Mouse (Mus musculus): ENCODE measurements around the gene Cd274.

Cd274 gene

DNA sequence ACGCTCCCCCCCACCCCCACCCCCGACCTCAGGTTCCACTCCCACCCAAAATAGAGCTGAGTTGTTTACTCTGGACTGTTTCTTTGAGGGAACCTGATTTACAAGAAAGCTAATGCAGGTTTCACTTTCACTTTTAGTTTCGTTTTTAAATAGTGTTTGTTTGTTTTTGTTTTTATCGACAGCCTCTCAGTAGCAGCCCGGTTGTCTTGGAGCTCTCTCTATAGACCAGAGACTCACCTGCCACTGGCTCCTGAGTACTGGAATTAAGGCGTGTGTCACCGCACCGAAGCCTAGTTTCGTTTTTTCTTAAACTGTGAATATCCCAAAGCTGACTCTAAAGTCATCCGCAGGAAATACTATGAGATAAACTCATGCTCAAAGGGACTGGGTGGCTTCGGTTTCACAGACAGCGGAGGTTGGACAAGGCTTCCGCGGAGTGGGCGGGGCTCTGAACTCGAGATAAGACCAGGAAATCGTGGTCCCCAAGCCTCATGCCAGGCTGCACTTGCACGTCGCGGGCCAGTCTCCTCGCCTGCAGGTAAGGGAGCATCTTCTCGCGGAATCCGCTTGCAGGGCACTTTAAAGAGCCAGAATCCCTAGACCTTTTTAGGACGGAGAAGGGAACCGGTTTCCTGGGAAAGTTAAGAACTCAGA lies at the start of gene Cd274, which contains the start of gene Plgrkt:
Cd274 (plus strand) TSS at position 487 of the 654 bp plus-strand sequence.
Plgrkt (minus strand) TSS at position 422 of the 654 bp plus-strand sequence.
- peak; percentile 100 for DNase-seq (ENCODE audit: extremely low read depth, low read depth)

DNA sequence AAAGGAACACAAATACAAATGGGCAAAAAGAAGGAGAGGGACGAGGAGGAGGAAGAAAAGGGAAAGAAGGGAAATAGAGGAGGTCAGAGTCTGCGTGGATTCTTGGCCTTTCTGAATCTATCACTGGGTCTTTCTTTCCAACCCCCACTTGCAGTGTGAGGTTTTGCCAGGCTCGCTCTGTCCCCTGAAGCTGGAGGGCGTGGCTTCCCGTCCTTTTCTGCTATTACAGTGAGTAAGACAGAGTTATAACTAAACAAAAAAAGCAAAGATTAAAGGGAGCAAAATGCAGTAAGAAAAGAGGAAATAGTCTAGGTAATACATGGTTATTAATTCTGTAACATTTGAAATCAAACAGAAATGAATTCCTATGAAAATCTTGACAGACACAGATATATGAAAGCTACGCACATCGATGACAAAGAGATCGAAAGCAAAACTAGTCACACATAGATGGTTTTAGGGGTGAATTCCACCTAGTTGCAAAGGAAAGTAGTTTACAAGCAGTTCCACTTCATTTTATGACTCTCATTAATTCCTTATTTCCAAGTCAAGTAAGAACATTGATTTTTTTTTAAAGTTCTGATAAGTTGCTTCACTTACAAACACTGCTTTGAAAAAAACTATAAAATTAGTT lies 43.7 kb upstream of the Cd274 start:
- peak; percentile 70 for DNase-seq (ENCODE audit: extremely low read depth, low read depth)

DNA sequence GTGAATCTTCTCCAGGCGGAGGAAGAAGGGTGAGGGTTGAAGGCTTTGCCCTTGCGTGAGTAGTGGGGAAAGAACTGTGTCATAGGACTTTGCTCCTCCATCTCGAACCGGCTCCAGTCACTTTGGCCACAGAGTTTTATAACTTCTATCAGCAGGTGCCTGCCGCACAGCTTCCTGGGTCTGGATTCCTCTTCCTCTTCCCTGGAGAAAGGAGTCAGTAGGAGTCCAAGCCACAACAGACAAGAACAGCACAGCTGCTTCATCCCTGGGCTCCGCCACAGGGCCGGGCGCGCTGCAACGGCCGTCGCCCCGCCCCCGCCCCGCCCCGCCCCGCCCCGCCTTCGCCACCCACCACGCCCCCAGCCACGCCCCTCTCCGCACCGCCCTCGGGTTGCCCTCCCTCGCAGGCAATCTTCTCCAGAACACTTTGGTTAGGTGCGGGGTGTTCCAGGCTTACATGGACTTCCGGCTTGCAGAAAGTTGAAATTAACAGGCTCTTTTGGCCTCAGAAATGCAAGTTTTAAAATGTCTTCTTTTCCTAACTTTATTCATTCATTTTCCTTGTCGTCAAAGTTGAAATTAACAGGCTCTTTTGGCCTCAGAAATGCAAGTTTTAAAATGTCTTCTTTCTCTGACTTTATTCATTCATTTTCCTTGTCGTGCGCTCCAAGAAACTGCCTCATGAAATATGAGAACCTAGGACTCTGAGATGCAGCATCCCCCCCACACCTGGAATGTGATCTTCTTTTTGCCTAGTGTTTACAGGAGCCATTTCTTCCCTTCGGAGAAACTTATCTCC lies 42.0 kb upstream of the Cd274 start, which contains the start of gene Insl6:
Insl6 (minus strand) TSS at position 304 of the 799 bp plus-strand sequence.
- peak; percentile 82 for DNase-seq (ENCODE audit: extremely low read depth, low read depth)

DNA sequence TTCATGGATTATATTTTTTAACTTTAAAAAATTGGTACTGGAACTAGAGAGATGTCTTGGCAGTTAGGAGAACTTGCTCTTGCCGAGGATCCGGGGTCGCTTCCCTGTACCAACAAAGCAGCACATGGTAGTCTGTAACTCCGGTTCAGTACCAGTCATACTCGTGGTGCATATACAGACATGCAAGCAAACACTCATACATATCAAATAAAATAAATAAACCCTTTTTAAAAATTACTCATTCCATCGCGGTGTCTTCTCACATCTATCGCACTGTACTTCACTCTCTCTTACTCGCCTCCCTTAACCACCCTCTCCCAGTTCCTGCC lies 41.4 kb upstream of the Cd274 start:
- no peak for DNase-seq (ENCODE audit: extremely low read depth, low read depth)

DNA sequence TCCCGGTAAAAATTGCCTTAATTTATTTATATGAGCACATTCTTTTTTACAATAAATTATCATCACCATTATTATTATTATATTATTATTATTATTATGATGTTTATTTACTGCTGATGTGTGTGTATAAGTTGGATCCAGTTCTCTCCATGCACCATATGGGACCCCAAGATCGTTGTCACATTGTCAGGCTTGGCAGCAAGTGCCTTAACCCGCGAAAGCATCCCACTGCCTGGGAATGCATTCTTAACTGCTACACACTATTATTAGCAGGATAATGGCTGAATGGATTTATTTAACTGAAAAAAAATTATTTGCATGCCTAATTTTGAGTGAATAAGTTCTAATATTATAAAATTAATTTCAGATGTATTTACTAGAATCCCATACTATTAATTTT lies 40.9 kb upstream of the Cd274 start:
- no peak for DNase-seq (ENCODE audit: extremely low read depth, low read depth)

DNA sequence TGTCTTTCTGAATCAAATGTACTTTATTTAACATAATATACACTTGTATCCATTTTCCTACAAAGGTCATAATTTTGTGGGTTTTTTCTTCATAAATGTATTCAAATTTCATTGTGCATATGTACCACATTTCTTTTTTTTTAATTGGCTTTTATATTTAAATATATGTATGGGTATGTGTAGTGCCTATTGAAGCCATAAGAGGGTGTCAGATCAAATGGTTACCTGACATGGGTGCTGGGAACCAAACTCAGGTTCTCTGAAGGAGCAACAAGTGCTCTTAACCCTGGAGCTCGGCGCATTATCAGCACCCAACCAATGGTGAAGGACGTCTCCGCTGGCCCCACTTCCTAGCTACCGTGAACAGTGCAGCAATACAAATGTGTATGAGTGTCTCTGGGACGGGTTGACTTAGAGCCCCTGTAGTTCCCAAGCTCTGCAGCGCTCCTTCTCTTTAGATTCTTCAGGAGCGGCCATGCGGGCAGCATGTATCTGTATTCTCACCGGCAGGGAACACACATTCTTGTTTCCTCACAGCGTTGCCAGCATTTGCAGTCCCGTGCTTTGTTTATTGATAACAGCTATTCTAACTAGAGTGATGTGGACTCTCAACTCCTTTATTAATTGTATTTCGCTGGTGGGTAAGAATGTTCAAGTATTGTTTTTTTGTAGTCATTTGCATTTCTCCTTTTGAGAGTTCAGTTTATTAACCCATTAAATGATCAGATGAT lies 40.3 kb upstream of the Cd274 start:
- DNase-seq (ENCODE audit: extremely low read depth, low read depth) = peak; percentile 45

DNA sequence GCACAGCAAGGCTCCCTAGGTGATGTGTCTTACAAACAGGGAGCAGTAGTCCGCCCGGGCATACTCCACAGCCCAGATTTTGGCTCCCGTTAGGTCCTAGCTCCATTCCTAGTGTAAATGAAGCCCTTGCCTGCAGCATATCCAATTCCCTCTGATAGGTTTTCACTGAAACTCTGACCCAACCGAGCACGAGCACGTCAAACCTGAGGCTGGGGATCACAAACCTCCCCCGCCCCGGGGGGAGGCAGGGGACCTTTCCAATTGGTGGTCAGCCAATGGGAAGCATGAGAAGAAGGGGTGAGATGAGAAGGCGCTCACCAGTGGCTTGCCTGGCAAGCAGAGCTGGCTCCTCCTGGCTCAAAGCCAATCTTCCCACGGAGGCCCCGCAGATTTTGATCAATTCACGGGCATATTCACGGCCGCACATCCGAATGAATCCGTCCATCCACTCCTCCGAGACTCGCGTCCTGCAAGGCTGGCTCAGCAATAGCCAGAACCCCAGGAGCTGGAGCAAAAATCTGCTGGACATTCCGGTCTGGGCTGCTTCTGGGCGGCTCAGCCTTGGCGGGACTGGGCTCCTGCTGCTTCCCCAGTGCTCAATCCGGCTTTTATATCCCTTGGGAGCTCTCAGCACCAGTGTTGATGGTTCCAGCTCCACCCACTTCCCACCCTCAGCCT lies 33.0 kb upstream of the Cd274 start, which contains the start of gene Rln1:
Rln1 (minus strand) TSS at position 603 of the 678 bp plus-strand sequence.
- DNase-seq (ENCODE audit: extremely low read depth, low read depth) = no peak

DNA sequence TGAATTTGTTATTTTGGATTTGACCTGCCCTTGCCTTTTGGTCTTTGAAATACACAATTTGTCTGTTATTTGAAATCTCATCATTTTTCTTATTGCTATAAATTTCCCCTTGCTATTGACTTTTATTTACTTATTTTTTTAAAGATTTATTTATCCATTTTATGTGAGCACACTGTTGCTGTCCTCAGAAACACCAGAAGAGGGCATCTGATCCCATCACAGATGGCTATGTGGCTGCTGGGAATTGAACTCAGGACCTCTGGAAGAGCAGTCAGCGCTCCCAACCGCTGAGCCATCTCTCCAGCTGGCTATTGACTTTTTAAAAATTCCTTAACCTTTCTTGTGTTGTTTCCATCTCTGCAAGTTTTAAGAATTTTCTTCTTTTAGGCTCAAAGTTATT lies 30.6 kb upstream of the Cd274 start:
- no peak for DNase-seq (ENCODE audit: extremely low read depth, low read depth)

DNA sequence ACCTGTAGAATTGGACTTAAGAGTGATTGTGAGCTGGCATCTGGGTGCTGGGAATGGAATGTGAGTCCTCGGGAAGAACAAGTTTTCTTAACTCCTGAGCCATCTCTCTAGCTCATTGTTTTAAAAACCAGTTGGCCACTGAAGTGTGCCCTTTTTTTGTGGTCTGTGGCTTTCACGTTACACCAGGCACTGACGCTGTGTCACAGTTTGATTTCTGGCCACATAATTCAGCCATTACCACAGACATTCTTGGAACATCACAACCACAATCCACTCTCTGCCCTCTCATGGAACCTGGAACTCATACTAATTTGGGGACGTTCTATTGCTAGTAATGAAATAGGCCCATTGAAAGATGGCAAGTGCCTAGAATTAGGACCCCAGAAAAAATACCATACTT lies 26.2 kb upstream of the Cd274 start:
- DNase-seq (ENCODE audit: extremely low read depth, low read depth) = no peak

DNA sequence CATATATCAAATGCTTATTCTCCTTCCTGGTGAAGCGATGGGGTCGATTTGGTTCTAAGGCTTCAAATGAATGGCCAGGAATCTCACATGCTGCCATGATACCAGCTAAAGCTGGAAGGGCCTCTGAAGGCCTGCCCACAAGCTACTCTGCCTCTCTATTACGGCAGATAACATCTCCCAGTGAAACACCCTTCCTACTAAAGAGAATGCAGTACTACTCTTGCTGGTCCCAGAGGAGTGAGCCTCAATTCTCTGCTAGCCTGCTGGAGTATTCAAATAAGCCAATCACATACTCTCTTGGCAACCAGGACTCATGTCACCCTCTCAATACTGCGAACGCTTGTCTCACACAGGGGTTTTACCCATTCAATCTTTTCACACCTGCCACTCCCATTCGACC lies 25.0 kb upstream of the Cd274 start:
- DNase-seq (ENCODE audit: extremely low read depth, low read depth) = no peak

DNA sequence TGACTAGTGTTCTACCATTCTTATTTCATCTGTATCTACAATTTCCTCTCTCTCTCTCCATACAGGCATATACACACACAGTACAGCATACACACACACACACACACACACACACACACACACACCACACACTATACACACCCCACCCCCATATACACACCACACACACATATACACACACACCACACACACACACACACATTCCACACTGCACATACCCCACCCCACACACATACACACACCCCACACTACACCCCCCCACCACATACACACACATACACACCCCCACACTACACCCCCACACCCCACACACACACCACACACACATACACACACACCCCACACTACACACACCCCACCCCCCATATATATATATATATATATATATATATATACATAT lies 22.4 kb upstream of the Cd274 start:
- no peak for DNase-seq (ENCODE audit: extremely low read depth, low read depth)

DNA sequence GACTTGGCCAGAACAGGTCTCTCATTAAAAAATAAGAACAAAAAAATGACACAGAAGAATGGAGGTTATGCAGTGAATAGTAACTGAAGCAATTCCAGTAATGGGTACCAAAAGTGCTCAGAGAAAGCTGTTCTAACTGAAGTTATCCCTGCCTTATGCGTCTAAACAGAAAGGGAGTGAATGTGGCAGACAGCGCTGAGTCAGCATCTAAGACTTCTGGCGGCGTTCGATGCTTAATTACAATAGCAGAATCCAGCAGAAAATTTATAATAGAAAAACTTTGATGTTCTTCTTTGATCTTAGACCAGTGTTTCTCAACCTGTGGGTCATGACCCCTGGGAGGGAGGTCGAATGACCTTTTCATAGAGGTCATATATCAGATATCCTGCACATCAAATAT lies 21.6 kb upstream of the Cd274 start:
- no peak for DNase-seq (ENCODE audit: extremely low read depth, low read depth)

DNA sequence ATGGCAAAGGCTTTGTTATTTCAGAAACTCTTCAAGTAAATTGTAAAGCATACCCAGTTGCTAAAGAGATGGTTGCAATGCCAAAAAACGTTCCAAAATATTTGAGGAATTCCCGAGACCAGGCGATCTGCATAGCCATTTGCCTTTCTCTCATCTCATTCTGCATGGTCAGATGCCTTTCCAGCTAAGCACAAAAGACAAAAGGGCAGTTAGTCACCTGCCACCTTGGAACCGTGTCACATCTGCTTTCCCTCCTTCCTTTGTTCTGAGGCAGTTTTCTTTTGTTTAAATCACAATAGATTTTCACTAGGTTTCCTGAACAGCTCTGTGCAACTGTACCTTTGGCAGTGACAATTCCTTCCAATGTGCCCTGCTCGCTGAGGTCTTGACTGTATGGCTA lies 16.3 kb upstream of the Cd274 start:
- no peak for DNase-seq (ENCODE audit: extremely low read depth, low read depth)

DNA sequence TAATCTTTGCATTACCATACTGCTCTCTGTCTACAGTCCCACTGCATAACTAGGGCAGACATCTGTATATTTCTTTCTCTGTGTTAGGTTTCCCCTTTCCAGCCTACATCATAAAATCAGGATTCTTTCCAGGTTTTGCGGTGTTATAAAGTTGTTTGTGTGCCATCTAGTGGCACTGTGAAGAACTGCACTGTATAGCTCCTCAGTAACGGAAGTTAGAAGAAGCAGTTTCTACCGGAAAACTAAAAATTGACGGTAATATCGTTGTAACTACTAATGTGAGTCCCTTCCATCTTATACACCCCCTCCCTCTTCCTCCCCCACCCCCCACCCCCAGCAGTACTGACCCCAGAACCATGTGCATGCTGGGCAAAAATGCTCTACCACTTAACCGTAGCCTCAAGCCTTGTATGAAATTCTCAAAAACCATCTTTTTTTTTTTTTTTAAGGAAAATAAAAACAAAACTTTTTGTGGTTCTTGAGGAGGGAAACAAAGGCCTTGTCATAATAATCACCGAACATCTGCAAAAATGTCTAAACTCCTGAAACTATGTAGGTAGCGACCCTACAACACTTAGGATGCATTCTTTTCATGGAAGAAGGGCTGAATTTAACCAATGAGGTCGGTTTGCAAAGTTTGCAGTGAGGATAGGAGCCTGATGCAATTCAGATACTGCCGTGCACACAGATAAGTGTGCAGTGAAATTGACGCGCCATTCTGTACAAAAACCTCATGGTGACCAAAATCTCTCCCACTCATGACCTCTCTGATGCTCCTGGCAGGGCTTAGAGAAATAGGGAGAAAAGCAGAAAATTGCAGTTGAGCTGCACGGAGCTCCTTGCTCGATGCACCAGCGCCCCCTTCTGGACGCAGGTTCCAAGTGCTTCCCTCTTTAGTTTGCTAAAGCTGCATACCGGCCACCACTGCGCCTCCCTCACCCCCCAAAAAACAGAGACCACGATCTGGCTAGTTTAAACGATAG lies 12.1 kb upstream of the Cd274 start:
- peak; percentile 93 for DNase-seq (ENCODE audit: extremely low read depth, low read depth)

DNA sequence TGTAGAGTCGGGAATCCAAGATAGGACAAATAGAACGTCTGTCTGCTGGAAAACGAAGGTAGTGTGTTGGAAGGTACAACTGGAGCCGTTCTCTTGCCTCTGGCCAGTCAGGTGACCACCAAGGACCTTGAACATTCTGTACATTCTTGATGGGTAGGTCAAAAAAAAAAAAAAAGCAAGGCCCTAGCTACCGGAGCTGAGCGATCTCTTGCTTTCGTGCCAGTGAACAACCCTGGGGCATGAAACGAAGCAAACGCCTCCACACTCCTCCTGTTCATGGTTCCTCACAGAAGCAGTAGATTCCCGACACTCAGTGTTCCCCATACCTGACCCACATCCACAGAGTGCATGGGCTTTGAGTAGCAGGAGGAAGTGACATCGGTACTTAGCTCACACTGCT lies 11.0 kb upstream of the Cd274 start:
- no peak for DNase-seq (ENCODE audit: extremely low read depth, low read depth)

DNA sequence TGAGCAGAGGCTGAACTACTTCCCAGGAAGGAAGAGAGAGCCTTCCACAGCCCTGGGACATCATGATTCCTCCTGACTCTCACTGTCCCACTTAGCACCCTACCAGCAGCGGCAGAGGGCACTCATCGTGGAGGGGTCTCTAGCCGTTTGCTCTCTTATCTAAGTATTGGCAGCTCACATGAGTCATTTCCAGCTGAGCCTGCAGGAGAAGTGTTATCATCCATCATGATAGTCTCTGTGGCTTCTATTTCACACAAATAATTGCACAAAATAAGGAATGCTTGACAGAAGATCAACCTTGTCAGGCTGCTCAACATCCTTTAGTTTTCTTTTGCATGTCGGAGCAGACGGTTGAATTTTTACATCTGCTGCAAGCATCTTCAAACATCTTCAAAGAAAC lies 7.0 kb upstream of the Cd274 start:
- DNase-seq (ENCODE audit: extremely low read depth, low read depth) = peak; percentile 62

DNA sequence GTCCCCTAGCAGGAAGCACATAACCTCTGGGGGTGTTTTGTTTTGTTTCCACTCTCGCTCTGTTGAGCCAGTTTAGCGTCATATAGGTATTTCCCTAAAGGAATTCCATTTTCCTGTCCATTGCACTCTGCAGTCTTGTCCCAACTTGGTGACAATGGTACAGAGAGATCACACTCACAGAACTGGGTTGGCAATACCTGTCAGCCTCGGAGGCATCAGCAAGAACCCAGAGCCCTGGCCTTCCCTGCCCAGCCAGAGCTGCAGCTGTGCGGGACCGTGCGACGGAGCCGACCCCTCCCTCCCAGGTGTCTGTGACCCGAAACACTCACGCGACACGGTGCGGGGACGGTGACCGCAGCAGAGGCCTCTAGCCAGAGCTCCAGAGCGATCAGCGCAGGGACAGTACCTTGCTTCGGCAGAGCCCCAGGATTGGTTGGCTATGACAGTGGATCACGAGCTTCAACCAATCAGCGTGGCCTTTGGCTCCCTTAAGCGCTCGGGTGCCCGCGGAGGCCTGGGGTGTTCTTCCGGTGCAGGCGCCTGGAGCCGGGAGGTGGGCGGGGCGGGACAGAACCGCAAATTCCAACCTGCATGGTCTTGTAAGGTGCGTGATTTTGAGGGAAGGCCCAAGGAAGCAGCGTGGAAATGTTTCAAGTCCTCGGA lies 5.7 kb upstream of the Cd274 start:
- peak; percentile 99 for DNase-seq (ENCODE audit: extremely low read depth, low read depth)

DNA sequence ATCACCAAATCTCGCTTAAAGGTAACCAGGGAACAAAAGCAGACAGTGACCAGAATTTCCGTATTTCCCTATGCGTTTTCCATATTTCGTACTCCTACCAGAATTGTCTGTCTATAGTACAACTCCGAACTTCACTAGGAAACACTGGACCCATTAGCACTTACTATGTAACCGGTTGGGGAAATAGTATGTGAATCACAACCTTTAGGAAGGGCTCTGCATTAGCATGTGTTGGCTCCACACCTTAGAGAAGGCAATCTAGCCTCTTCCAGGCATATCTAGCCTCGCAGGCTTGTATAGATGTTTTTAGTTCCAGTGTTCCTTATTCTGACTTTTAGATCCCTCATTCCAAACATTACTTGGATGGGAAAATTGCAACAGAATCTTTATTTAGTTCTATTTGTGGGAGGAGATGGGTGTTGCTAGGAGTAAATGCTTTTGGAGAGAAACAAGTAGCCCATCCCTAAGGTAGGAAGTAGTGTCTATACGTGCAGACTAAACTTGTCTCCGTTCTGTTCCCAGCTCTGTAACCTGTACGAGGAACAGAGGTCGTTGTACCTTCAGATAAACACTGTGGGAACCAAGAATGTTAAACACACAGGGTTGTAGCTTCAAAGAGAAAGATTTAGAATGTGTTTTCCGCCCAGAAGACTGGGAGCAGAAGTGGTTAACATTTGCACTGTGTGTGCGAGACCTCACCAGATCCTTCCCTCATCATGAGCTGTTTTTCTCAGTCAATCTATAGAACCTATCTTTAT lies 4.9 kb upstream of the Cd274 start:
- DNase-seq (ENCODE audit: extremely low read depth, low read depth) = no peak

DNA sequence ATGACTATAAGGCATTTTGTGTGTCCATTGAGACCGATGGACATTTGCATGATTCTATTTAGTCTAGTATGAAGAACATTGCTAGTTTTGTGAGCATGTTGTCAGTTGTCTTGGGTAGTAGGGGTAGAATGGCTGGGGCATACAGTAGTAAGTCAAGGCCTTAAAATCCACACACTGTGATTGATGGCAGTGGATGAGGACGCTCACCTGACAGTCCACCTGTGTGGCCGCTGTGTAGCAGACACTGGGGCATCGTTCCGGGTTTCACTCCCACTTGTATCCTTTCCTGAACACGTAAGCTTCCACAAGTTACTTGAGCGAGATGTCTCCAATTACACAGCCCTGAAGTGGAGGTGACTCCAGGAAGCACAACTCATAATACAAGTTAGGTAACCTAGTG lies 3.7 kb upstream of the Cd274 start:
- DNase-seq (ENCODE audit: extremely low read depth, low read depth) = no peak
